Mouse (Mus musculus) CH12.LX (cell line): ENCODE measurements around the gene Chst11.

Source experiments
- BHLHE40 ChIP-seq: IDR thresholded peaks from 2 replicates; pipeline ENCODE4 v1.6.1; 2011; ENCODE audit warnings: mild to moderate bottlenecking, low read depth, low read length, improper control_type of control experiment
- CTCF ChIP-seq, 2 experiments: IDR thresholded peaks in 1 of 2; conservative IDR thresholded peaks in 1 of 2; 2 replicates each; pipeline ENCODE4 v1.5.1; 2011 to 2012; ENCODE audit warnings: low read depth in 2 of 2, low read length in 2 of 2, improper control_type of control experiment in 1 of 2, inconsistent platforms in 1 of 2, mild to moderate bottlenecking in 1 of 2, moderate library complexity in 1 of 2
- E2F4 ChIP-seq: IDR thresholded peaks from 2 replicates; pipeline ENCODE4 v1.6.1; 2011; ENCODE audit warnings: low read depth, low read length, improper control_type of control experiment; ENCODE audit not compliant: insufficient replicate concordance
- ELF1 ChIP-seq: IDR thresholded peaks from 2 replicates; pipeline ENCODE4 v1.6.1; 2014; ENCODE audit warnings: low read depth, mild to moderate bottlenecking, inconsistent platforms, low read length, improper control_type of control experiment
- EP300 ChIP-seq: IDR thresholded peaks from 2 replicates; pipeline ENCODE4 v1.6.1; 2011; ENCODE audit warnings: low read length, improper control_type of control experiment
- ETS1 ChIP-seq: conservative IDR thresholded peaks from 2 replicates; pipeline ENCODE4 v1.6.1; 2012; ENCODE audit warnings: low read depth, mild to moderate bottlenecking, inconsistent platforms, low read length, improper control_type of control experiment, moderate library complexity
- IRF4 ChIP-seq: IDR thresholded peaks from 2 replicates; pipeline ENCODE4 v1.6.1; 2014; ENCODE audit warnings: low read depth, mild to moderate bottlenecking, inconsistent platforms, low read length, improper control_type of control experiment
- MAZ ChIP-seq: IDR thresholded peaks from 2 replicates; pipeline ENCODE4 v1.6.1; 2012; ENCODE audit warnings: low read depth, mild to moderate bottlenecking, inconsistent platforms, low read length, improper control_type of control experiment, moderate library complexity
- POLR2A ChIP-seq: IDR thresholded peaks from 2 replicates; pipeline ENCODE4 v1.6.1; 2011; ENCODE audit warnings: low read depth, mild to moderate bottlenecking, improper control_type of control experiment, low read length
- POLR2AphosphoS2 ChIP-seq: IDR thresholded peaks from 2 replicates; pipeline ENCODE4 v1.6.1; 2011; ENCODE audit warnings: low read depth, low read length, improper control_type of control experiment
- TCF12 ChIP-seq: IDR thresholded peaks from 2 replicates; pipeline ENCODE4 v1.6.1; 2014; ENCODE audit warnings: low read depth, mild to moderate bottlenecking, inconsistent platforms, low read length, improper control_type of control experiment
- UBTF ChIP-seq: IDR thresholded peaks from 2 replicates; pipeline ENCODE4 v1.6.1; 2012; ENCODE audit warnings: low read depth, mild to moderate bottlenecking, inconsistent platforms, low read length, improper control_type of control experiment, moderate library complexity
- USF2 ChIP-seq: conservative IDR thresholded peaks from 2 replicates; pipeline ENCODE4 v1.6.1; 2011; ENCODE audit warnings: low read depth, low read length, improper control_type of control experiment

- no peak for TF ChIP-seq BHLHE40
- no peak for TF ChIP-seq POLR2A
- no peak for TF ChIP-seq MAZ
- TF ChIP-seq USF2: no peak
- TF ChIP-seq CTCF (conservative IDR thresholded peaks at IDR 0.05 in 1 of 2, IDR thresholded peaks at IDR 0.05 in 1 of 2; ENCODE audit: low read depth in 2 of 2, low read length in 2 of 2): no peak
- no peak for TF ChIP-seq EP300
- TF ChIP-seq ETS1: no peak
- no peak for TF ChIP-seq UBTF
- no peak for TF ChIP-seq ELF1
- TF ChIP-seq TCF12: no peak
- no peak for TF ChIP-seq IRF4
- TF ChIP-seq E2F4: no peak
- no peak for TF ChIP-seq POLR2AphosphoS2
Observed at GRCm38 (mm10) chr10:83003899-83004298, 18.6 kb downstream of the Chst11 start.
